Mouse (Mus musculus): ENCODE measurements around the gene Gtf2h5.

Gtf2h5 gene

GRCm38 (mm10) chr17:6110956-6111355 lies 31.4 kb downstream of the Gtf2h5 start:
- peak; percentile 37 for DNase-seq (ENCODE audit: low read depth)

GRCm38 (mm10) chr17:6113653-6114052 lies 34.1 kb downstream of the Gtf2h5 start:
- no peak for DNase-seq (ENCODE audit: low read depth)

DNA sequence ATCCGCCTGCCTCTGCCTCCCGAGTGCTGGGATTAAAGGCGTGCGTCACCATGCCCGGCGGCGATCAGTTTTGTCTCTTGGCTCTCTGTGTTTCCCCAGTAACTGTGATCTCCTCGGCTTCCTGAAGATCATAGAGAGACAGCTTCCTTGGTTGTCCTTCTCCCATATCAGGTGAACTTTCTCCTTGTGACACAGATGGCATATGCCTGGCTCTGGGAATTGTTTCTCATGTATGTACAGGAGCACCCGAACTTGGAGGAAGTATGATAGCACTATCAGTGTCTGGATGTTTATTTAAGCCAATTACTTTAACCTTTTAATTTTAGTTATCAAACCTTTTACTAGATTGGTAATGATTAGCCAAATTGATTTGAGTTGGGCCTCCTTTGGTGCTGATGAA lies 35.5 kb downstream of the Gtf2h5 start:
- no peak for DNase-seq (ENCODE audit: low read depth)

GRCm38 (mm10) chr17:6117148-6117725 lies 37.7 kb downstream of the Gtf2h5 start:
- DNase-seq (ENCODE audit: low read depth), result no peak

DNA sequence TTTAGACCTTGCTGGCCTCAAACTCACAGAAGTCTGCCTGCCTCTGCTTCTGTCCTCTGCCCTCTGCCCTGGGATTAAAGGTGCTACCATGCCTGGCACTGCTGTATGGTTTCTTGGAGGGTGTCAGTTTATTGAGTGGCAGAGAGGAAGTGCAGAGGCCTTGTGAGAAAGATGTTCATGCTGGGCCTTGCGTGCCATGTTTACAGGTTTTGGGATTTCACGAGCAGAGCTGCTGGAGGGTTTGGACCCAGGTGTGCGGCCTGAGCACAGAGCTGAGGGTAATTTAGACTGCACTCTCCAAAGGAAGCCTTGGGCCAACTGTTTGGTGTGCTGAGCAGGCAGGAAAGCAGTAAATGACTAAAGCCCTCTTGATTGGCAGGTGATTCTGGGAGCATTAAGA lies 38.3 kb downstream of the Gtf2h5 start:
- no peak for DNase-seq (ENCODE audit: low read depth)

GRCm38 (mm10) chr17:6118861-6119260 lies 39.3 kb downstream of the Gtf2h5 start:
- DNase-seq (ENCODE audit: low read depth), result no peak

DNA sequence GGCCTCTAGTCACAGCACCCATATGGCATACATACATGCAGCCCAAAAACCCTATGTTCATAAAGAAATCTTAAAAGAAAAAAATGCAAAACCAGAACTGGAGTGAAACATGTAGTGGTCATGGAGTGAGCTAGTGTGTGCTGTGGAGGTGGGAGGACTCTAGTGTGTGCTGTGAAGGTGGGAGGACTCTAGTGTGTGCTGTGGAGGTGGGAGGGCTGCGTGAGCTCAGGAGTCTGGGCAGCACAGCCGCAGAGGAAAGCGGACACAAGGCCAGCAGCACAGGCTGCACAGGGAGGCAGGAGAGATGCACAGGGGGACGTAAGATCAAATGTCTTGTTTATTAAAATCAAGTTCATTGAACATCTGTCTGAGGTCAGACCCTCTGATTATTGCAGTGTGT lies 44.2 kb downstream of the Gtf2h5 start:
- no peak for DNase-seq (ENCODE audit: low read depth)

DNA sequence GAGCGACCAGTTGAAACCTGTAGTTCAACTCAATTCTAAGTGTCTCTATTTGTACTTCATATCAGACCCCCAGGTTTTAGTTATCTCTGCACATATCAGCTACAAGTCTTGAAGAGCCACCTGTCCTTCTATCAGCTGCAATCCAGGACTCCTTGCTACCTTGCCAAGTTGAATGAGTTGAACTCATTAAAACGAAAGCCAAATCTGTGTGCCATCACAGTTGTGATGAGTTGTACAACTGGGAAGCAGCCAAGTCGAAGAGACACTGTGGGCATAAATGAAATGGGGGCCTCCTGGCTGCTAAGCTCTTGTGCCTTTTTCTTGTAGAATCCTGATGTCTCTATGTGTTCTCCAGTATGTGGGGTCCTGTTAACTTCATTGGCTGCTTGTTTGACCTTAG lies 45.9 kb downstream of the Gtf2h5 start:
- no peak for DNase-seq (ENCODE audit: low read depth)

- DNase-seq (ENCODE audit: low read depth), result no peak
Observed at GRCm38 (mm10) chr17:6128039-6128438, 48.5 kb downstream of the Gtf2h5 start.

DNA sequence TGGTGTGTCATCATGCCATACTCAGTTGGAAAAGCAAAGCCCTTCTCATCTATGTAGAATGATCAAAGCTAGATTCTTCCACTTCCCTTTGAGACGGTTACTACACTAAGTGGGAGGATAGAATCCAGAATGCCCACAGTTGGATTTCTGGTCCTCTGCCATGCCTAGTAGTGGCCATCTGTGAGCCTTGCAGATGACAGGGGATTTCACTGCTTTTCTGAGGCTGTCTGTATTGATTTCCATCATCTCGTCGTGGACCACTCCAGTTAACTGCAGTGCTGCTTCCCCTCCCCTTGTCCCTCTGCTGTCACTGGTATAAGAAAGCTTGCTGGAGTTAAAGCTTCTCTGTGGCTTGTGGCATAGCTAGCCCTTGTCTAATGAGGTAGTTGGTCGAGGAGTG lies 49.8 kb downstream of the Gtf2h5 start:
- DNase-seq (ENCODE audit: low read depth), result no peak

- DNase-seq (ENCODE audit: low read depth), result no peak
Observed at GRCm38 (mm10) chr17:6131083-6131482, 51.5 kb downstream of the Gtf2h5 start.
